Comparison of ENCODE assay signal across 17 mouse cellular contexts in the genomic region with DNA sequence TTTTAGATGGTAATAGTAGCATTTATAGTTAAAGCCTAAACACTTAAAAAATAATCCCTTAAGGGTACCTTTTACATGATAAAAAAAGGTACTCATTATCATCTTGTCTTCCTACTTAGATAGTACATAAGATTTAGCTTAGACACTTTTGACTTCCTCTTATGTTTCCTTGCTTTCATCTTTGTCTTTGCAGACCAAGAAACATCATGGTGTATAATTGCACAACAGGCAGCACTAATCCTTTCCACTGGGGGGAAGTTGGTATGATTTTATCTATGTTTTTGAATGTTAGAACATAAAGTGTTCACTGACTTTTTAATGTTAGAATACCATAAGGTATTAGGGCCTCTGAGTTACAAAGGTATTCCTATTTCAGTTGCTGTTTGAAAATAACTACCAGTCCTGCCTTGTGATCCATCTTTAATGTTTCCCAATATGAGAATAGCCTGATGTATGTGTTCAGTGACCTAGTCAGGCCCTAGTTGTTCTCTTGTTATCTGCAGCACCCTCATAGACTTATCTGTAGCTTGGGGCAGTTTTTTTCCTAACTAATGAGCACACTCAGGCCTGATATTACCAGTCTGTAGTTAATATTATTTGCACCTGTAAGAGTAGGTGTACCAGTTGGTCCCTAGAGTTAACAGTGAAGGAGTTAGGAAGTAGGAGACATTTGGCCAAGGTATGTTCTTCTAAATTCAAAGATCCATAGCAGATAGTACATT.
"Had no signal": no experiment of that assay in that cellular context is flagged by ENCODE, and none has a peak within 500 bp of the region (broad histone marks: within the 10 kb centered on the region; RNA-seq: fewer than 3 reads in every experiment).

No protein-coding gene starts in this region.

- H3K4me3 ChIP-seq: limb, embryonic 12.5 days; lung, embryonic 15.5 days; midbrain, embryonic 10.5 days; myocyte; neural tube, embryonic 15.5 days had no signal

- H3K4me2 ChIP-seq: limb, embryonic 12.5 days; lung, embryonic 15.5 days; neural tube, embryonic 15.5 days had no signal

- H3K9me3 ChIP-seq: limb, embryonic 12.5 days; lung, embryonic 15.5 days; midbrain, embryonic 10.5 days; neural tube, embryonic 15.5 days had no signal

- H3K27ac ChIP-seq: limb, embryonic 12.5 days; lung, embryonic 15.5 days; macrophage; midbrain, embryonic 10.5 days; neural tube, embryonic 15.5 days had no signal

- ATAC-seq: intestine, postnatal 0 days had no signal

- DNase-seq: kidney, adult 8-10 months; kidney, postnatal 25 days; layer of hippocampus, adult 9-11 months; lung, postnatal 14 days; midbrain, embryonic 14.5 days; right cerebral cortex, adult 18-20 months; right cerebral cortex, postnatal 4 days; spleen, adult 18-20 months; thymus, adult 2 months; thymus, postnatal 25 days had no signal

- H3K9ac ChIP-seq: limb, embryonic 12.5 days; lung, embryonic 15.5 days; neural tube, embryonic 15.5 days had no signal

- H3K27me3 ChIP-seq: limb, embryonic 12.5 days; lung, embryonic 15.5 days; neural tube, embryonic 15.5 days had no signal

- H3K4me1 ChIP-seq: limb, embryonic 12.5 days; lung, embryonic 15.5 days; midbrain, embryonic 10.5 days; neural tube, embryonic 15.5 days had no signal
